Mouse (Mus musculus): ENCODE measurements around the gene Pias4. TPM values are rescaled to one million over a fixed set of nuclear protein-coding genes. Genes with fewer than 3 reads are reported as not detected.
A peak's percentile ranks its signal among the peaks of the same experiment; 100 is the strongest.
"Not testable (repeated sequence)": the region's sequence is repeated elsewhere in the genome, so short reads cannot be mapped to it uniquely, and the experiment has no call there.

The Pias4 gene
- polyA plus RNA-seq, 1 experiment = 36.8 TPM

DNA sequence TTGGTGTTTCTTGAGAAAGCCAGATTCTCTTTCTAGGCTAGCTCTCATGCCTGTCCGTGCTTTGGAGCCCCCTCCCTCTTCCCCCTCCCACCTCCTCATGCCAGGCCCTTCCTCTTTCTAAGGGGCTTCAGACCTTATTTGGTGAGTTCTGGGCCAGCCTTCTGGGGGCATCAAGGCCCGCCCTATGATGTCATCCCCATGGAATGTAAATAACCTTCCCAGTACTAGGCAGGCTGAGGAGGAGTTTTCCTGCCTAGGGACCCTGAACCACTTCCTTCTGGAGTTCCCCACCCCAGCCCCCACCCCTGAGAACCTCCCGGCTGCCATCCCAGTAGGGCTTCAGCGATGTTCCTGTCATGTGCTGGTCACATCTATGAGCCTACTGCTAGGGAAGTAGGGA, 17.0 kb upstream of the Pias4 start:
- no peak overlapping the region for H3K27ac ChIP-seq (ENCODE audit: insufficient read depth, low read length)
- H3K9ac ChIP-seq (ENCODE audit: low read depth, poor library complexity, severe bottlenecking) = no peak overlapping the region
- H3K36me3 ChIP-seq (ENCODE audit: control insufficient read depth, insufficient read depth, low read length, poor library complexity, severe bottlenecking) = peaks cover 24% of the 10 kb centered on the region
- TF ChIP-seq EP300 (IDR thresholded peaks at IDR 0.05; ENCODE audit: insufficient read depth, low read depth, low read length) (no peak), POLR2A (IDR thresholded peaks at IDR 0.05; ENCODE audit: insufficient read depth, low read length) (no peak), CTCF (IDR thresholded peaks at IDR 0.05; ENCODE audit: low read depth, low read length) (no peak)
- H3K4me1 ChIP-seq (ENCODE audit: control insufficient read depth, insufficient read depth, low read length) = peaks cover 2% of the 10 kb centered on the region
- H3K9me3 ChIP-seq (replicated peaks; ENCODE audit: control insufficient read depth, insufficient read depth, low read length, poor library complexity, severe bottlenecking) = no peaks in the 10 kb centered on the region
- no peaks in the 10 kb centered on the region for H3K27me3 ChIP-seq (ENCODE audit: control insufficient read depth, insufficient read depth, low read length, poor library complexity, severe bottlenecking)
- no peak overlapping the region for H3K4me3 ChIP-seq (ENCODE audit: low read depth, low read length)

DNA sequence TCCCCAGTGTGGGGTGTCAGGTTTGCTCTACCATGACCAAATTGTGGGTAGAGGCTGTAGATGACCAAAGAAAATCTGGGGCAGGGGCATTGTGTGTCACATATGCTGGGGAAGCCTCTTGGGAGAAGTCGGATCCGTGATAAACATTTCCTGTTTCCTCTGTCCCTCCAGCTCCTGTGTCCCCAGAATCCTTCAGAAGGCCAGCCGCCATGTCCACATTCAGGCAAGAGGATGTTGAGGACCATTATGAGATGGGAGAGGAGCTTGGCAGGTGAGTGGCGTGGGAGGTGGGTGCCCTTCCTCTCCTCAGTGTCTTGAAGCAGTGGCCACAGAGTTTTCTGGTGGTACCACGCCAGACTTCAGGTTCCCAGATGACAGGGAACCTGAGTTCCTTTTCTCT, 16.1 kb upstream of the Pias4 start, which contains the start of gene 4930442H23Rik:
Gene 4930442H23Rik, minus strand, starts transcription at position 45 of the 400 bp plus-strand sequence.
- peaks cover 34% of the 10 kb centered on the region for H3K36me3 ChIP-seq (ENCODE audit: control insufficient read depth, insufficient read depth, low read length, poor library complexity, severe bottlenecking)
- peak within 1 kb of the TSS; percentile 94 for H3K4me3 ChIP-seq (ENCODE audit: low read depth, low read length)
- TF ChIP-seq POLR2A (IDR thresholded peaks at IDR 0.05; ENCODE audit: insufficient read depth, low read length) (no peak), CTCF (IDR thresholded peaks at IDR 0.05; ENCODE audit: low read depth, low read length) (no peak), EP300 (IDR thresholded peaks at IDR 0.05; ENCODE audit: insufficient read depth, low read depth, low read length) (no peak)
- no peaks in the 10 kb centered on the region for H3K9me3 ChIP-seq (replicated peaks; ENCODE audit: control insufficient read depth, insufficient read depth, low read length, poor library complexity, severe bottlenecking)
- H3K27me3 ChIP-seq (ENCODE audit: control insufficient read depth, insufficient read depth, low read length, poor library complexity, severe bottlenecking) = no peaks in the 10 kb centered on the region
- H3K4me1 ChIP-seq (ENCODE audit: control insufficient read depth, insufficient read depth, low read length) = peaks cover 2% of the 10 kb centered on the region
- H3K27ac ChIP-seq (ENCODE audit: insufficient read depth, low read length) = peak within 1 kb of the TSS; percentile 42; the same call in 1 of the 2 replicates
- peak within 1 kb of the TSS; percentile 80 for H3K9ac ChIP-seq (ENCODE audit: low read depth, poor library complexity, severe bottlenecking)

DNA sequence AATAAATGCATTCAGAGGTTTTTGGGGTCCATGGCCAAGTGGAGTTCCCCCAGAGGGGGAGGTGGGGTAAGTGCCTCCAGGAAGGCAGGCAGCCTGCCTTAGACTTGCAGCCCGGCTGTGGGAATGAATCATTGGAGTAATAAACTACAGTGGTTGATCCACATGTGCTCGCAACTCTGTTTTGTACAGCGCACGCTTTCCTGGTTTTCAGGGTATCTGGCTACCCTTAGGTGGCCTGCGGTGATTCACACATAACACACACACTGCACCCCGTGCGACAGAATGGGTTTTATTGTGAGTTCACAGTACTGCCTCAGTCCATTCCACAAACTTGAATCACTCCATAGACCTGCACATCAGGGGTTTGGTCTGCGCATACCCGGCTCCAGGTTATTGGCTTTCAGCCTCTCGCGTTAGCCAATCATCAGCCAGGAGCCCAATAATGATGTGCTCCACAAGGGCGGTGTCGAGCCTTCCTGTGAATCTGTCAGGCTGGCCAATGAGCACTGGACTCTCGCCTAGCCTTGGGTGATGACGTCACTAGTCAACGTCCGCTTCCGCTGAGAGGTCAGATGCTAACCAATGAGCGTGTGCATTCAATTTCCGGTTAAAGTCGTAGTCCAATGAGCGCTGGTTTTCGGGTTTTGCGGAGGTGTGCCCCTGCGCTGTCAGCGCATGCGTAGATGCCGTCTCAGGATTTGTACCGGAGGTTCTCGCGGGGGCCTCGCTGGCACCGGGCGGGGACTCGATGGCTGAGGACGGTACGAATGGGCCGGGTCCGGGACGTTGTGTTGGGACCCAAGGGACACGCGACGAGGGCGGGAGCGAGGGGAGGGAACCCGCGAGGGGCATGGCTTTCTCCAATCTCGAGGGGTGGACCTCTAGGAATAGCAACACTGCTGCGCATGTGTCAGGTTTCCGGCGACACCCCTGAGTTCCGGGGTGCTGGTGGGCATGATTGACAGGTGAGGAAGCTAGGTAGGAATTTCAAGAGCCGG, 14.9 kb upstream of the Pias4 start, which contains the start of gene Dapk3:
Gene Dapk3, plus strand, starts transcription at position 670 of the 998 bp plus-strand sequence.
- H3K9ac ChIP-seq (ENCODE audit: low read depth, poor library complexity, severe bottlenecking) = peak within 1 kb of the TSS; percentile 80
- TF ChIP-seq POLR2A (IDR thresholded peaks at IDR 0.05; ENCODE audit: insufficient read depth, low read length) (no peak), EP300 (IDR thresholded peaks at IDR 0.05; ENCODE audit: insufficient read depth, low read depth, low read length) (no peak), CTCF (IDR thresholded peaks at IDR 0.05; ENCODE audit: low read depth, low read length) (no peak)
- H3K27me3 ChIP-seq (ENCODE audit: control insufficient read depth, insufficient read depth, low read length, poor library complexity, severe bottlenecking) = no peaks in the 10 kb centered on the region

DNA sequence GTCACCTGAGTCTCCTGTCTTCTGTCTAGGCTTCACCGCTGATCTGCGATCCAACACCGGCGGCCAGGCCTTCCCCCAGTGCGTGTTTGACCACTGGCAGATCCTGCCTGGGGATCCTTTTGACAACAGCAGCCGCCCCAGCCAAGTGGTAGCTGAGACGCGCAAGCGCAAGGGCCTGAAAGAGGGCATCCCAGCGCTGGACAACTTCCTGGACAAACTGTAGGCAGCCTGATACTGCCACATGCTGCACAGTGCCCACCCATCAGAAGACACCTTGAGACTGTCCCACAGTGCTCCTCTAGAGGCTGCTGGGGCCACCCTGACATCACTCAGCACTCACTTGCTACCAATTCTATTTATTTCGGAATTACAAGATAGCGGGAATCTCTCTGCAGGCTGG, 14.1 kb upstream of the Pias4 start:
- not testable (repeated sequence) for H3K9ac ChIP-seq (ENCODE audit: low read depth, poor library complexity, severe bottlenecking); H3K9me3 ChIP-seq (replicated peaks; ENCODE audit: control insufficient read depth, insufficient read depth, low read length, poor library complexity, severe bottlenecking); H3K27ac ChIP-seq (ENCODE audit: insufficient read depth, low read length); H3K4me1 ChIP-seq (ENCODE audit: control insufficient read depth, insufficient read depth, low read length); H3K4me3 ChIP-seq (ENCODE audit: low read depth, low read length); H3K27me3 ChIP-seq (ENCODE audit: control insufficient read depth, insufficient read depth, low read length, poor library complexity, severe bottlenecking)
- H3K36me3 ChIP-seq (ENCODE audit: control insufficient read depth, insufficient read depth, low read length, poor library complexity, severe bottlenecking) = peaks cover 53% of the 10 kb centered on the region

More for the DNA sequence above, 14.9 kb upstream of the Pias4 start, which contains the start of gene Dapk3:
- H3K36me3 ChIP-seq (ENCODE audit: control insufficient read depth, insufficient read depth, low read length, poor library complexity, severe bottlenecking) = peaks cover 46% of the 10 kb centered on the region
- H3K9me3 ChIP-seq (replicated peaks; ENCODE audit: control insufficient read depth, insufficient read depth, low read length, poor library complexity, severe bottlenecking) = no peaks in the 10 kb centered on the region
- H3K4me1 ChIP-seq (ENCODE audit: control insufficient read depth, insufficient read depth, low read length) = peaks cover 2% of the 10 kb centered on the region
- H3K27ac ChIP-seq (ENCODE audit: insufficient read depth, low read length) = peak within 1 kb of the TSS; percentile 42; the same call in 1 of the 2 replicates
- peak within 1 kb of the TSS; percentile 94 for H3K4me3 ChIP-seq (ENCODE audit: low read depth, low read length)

DNA sequence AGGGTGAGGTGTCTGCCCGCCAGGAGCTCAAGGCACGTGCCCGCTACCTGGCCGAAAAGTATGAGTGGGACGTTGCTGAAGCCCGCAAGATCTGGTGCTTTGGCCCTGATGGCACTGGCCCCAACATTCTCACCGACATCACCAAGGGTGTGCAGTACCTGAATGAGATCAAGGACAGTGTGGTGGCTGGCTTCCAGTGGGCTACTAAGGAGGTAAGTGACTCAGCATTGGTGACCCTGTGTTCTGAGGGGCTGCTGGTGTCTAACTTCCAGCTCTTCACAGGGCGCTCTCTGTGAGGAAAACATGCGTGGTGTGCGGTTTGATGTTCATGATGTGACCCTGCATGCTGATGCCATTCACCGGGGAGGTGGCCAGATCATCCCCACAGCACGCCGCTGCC, 13.2 kb upstream of the Pias4 start:
- no peaks in the 10 kb centered on the region for H3K9me3 ChIP-seq (replicated peaks; ENCODE audit: control insufficient read depth, insufficient read depth, low read length, poor library complexity, severe bottlenecking)
- H3K36me3 ChIP-seq (ENCODE audit: control insufficient read depth, insufficient read depth, low read length, poor library complexity, severe bottlenecking) = peaks cover 53% of the 10 kb centered on the region
- peaks cover 2% of the 10 kb centered on the region for H3K4me1 ChIP-seq (ENCODE audit: control insufficient read depth, insufficient read depth, low read length)
- TF ChIP-seq EP300 (IDR thresholded peaks at IDR 0.05; ENCODE audit: insufficient read depth, low read depth, low read length) (no peak), CTCF (IDR thresholded peaks at IDR 0.05; ENCODE audit: low read depth, low read length) (no peak), POLR2A (IDR thresholded peaks at IDR 0.05; ENCODE audit: insufficient read depth, low read length) (no peak)
- H3K27ac ChIP-seq (ENCODE audit: insufficient read depth, low read length) = no peak overlapping the region
- H3K4me3 ChIP-seq (ENCODE audit: low read depth, low read length) = no peak overlapping the region
- H3K9ac ChIP-seq (ENCODE audit: low read depth, poor library complexity, severe bottlenecking) = no peak overlapping the region
- no peaks in the 10 kb centered on the region for H3K27me3 ChIP-seq (ENCODE audit: control insufficient read depth, insufficient read depth, low read length, poor library complexity, severe bottlenecking)
